Mouse (Mus musculus) adrenal gland, postnatal 36 days (tissue): ENCODE measurements around the gene Aip. TPM values are rescaled to one million over a fixed set of nuclear protein-coding genes. Genes with fewer than 3 reads are reported as not detected.

Experiments used
- DNase-seq, 2 experiments: peaks; one replicate each; pipeline ENCODE4 v3.0.0; 2021; ENCODE audit warnings: mixed read lengths in 1 of 2
- total RNA-seq, 2 experiments: library from RNA; stranded (reverse); gene quantifications; 2 replicates each; pipeline ENCODE4 v1.2.3; 2021

The Aip gene
- total RNA-seq, 2 experiments from 2014 or later, result 104 to 124 TPM

- no peak for DNase-seq
Observed at GRCm38 (mm10) chr19:4152445-4153231, 27.0 kb upstream of the Aip start.

DNA sequence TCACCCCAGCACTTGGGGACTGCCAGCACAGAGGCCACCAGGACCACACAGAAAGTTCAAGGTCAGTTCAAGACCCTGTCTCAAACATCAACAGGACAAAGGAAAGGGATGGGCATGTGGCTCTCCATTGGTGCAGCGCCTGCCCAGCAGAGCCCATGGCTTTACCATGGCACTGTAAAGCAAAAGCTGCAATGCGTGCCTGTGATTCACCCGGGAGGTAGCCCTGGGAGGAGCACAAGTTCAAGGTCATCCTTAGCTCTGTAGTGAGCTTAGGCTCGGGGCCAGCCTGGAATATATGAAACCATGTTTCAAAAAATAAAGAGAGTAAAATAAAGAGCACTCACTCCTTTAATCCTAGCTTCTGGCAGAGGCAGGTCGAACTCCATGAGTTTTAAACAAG is 26.2 kb upstream of the Aip start:
- peak; percentile 62 to 65 for DNase-seq

- no peak for DNase-seq
Observed at GRCm38 (mm10) chr19:4151488-4151860, 25.8 kb upstream of the Aip start.

DNA sequence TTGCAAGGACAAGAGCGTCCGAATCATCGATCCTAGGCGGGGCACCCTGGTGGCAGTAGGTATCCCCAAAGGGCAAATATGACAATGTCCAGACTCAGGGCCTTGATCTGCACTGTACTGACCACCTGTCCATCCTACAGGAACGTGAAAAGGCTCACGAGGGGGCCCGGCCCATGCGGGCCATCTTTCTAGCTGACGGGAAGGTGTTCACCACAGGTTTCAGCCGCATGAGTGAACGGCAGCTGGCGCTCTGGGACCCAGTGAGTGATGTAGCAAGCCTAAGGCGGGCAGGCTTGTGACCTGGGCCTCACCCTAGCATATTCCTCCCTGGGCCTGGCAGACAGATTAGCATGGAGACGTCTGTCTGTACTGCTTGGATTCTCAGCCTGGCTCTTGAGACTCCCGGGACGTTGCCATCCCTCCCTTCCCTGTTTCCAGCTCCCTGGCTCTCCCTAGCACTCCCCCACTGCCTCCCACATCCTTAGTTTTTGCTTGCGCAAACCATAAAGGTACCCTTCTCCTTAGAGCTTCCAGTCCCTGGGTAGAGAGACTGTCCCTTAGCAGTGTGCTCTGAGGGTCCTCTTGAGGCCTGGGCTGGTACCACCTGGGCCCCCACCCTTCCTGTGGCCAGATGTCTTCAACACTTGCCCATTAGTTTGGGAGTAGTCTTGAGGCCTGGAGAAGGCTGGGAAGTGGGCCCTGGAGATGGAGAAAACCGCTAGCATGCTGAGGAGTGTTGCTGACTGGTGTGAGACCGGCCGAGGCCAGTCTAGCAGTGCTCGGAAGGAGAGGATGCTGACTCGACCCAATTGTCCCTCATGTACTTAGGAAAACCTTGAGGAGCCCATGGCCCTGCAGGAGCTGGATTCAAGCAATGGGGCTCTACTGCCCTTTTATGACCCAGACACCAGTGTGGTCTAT is 25.2 kb upstream of the Aip start:
- no peak for DNase-seq

DNA sequence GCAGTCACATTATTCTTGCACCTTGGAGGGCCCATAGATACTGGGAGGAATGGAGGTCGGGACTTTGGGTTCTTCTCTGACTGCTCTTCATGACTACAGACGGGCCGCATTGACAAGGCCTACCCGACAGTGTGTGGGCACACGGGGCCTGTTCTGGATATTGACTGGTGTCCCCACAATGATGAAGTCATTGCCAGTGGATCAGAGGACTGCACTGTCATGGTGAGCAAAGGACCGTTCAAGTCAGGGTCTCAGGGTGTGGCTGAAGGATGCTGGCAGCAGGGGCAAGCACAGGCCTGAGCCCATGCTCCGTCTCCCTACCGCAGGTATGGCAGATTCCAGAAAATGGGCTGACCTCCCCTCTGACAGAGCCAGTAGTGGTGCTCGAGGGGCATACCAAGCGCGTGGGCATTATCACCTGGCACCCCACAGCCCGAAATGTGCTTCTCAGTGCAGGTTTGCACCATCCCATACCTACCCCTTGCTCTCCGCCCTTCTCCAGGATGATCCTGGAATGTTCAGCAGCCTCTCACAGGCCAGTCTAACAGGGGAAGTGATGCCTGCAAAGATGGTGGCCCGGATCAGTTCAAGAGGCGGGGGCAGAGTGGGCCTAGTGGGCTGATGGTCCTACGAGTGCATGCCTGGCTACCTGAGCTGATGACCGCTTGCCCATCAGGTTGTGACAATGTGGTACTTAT is 24.3 kb upstream of the Aip start:
- no peak for DNase-seq

GRCm38 (mm10) chr19:4149283-4149682 is 23.6 kb upstream of the Aip start:
- DNase-seq, result no peak

GRCm38 (mm10) chr19:4148819-4149218 is 23.2 kb upstream of the Aip start:
- DNase-seq, result no peak

- DNase-seq, result peak; percentile 98 to 99
Observed at GRCm38 (mm10) chr19:4148491-4148806, 22.8 kb upstream of the Aip start, which contains the start of gene Coro1b. Gene Coro1b, plus strand, starts transcription at chr19:4148619.

- no peak for DNase-seq
Observed at GRCm38 (mm10) chr19:4147782-4148490, 22.3 kb upstream of the Aip start.

DNA sequence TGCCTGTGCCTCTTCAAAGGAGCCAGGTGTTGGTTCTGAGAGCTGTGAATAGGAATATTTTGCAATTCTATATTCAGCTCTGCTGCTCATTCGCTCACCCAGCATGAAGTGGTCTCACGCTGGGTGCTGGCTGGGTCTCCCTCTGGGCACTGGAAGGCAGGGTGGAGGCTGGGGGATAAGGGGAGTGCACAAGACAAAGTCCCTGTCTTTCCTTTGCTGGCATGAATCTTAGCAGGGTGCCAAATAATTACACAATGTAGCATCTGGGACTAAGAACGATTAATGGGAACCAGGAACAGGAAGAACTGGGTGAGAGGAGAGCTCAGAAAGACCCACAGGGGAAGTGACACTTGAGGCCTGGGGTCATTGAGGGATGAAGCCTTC is 21.4 kb upstream of the Aip start:
- DNase-seq, result no peak

DNA sequence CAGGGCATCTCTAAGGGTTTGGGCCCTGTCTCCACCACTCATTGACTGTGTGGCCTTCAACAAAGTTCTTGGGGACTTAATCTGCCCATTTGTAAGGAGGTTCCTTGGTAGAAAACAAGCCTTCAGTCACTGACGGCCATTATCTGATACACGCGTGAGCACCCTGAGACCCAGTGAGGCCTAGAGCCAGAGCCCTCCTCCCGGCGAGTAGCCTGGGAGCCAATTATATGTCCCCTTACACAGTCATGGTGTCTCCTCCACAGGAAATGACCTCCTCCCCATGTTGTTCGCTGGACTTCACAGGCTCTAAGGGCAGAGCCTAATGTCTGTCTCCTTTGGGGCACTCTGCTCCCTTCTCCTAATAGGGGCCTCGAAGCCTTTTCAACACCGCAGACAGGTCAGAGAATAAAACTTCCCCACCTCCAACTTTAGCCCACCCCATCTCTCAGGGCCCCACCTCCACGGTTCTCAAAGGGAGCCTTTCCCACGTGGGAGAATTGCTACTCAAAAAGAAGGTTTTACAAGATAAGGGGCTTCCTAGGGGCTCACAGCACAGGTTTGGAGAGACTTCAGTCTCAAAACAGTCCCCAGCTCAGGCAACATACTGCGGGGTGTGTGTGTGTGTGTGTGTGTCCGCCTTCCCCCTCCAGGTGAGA is 20.8 kb upstream of the Aip start:
- DNase-seq, result no peak

DNA sequence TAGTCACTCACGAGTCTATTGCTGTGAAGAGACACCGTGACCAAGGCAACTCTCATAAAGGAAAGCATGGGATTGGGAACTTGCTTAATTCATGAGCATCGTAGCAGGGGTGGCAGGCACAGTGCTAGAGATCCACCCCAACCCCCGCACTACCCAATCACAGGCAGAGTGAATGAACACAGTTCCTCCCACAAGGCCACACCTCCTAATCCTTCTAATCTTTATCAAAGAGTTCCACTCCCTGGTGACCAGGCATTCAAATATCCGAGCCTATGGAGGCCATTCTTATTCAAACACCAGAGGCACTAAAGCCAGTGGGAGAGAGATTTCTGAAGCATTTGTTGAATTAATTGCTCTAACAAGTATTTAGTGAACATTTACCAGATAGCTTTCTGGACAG is 20.3 kb upstream of the Aip start:
- DNase-seq, result no peak

DNA sequence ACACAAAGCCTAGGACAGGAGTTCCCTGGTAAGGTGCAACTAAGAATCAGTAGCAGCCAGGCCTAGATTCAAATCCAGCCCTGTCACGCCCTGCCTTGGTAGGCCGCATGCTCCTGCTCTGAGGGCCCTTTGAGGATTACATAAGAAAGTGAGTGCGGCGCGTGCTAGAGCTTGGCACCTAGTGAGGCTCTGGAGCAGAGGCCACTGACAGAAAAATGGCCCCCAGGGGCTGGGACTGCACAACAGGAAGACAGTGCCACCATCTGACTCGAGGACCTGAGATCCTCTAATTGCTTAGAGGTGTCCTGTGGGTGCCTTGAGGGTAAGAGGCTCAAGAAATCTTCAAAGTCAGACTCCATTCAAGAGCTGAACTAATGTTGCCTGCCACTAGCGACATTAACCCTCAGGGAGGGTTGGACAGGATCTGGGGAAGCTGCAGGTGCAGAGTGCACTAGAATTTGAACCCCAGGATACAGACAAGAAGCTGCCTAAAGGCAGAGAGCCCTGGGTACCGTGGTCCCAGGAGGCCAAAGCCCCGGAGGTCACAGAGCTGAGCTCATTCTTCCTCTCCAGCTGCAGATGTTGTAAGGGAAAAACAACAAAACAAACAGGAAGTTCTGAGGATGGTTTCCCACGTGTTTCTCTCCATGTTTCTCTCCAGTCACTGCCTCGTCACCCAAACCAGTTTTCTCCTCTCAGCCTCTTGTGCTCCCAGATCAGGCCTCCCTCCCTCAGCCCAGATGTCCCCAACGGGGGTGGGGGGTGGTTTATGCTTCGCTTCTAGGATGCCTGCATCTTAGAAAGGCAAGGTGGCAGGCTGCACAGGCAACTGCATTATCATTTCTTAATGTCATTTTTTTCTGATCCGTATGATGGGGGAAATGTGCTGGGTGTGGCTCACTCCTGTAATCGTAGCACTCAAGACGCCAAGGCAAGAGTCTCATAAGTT is 19.2 kb upstream of the Aip start:
- DNase-seq, result no peak

DNA sequence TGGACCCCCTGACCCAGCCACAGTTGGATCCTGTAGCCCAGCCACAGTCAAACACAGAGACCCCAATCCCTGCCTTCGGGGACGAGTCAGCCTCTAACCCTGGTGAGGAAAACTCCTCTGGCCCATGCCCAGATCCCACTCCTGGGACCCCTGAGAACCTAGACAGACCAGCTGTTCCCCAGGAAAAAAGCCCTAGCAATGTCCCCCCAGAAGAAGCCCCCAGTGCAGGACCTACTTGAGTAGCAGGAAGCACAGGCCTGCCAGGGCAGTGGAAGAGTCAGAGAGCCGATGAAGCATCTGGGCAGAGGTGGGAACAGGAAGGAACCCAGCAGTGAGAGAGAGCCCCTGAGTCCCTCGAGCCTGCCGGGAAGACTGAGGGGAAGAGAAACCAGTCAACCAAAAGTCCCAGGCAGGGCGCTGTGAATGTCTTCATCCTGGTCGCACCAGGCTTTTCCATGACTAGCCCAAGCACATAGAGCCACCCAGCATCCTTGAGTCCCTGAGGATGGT is 18.2 kb upstream of the Aip start, which contains the start of gene Cabp4:
TSS of gene Cabp4 (minus strand) at position 275 of the 510 bp plus-strand sequence.
- no peak for DNase-seq

GRCm38 (mm10) chr19:4142416-4143173 is 16.9 kb upstream of the Aip start:
- no peak for DNase-seq

- DNase-seq, result no peak
Observed at GRCm38 (mm10) chr19:4140147-4140546, 14.5 kb upstream of the Aip start.

- no peak for DNase-seq
Observed at GRCm38 (mm10) chr19:4139446-4139845, 13.8 kb upstream of the Aip start, which contains the start of gene Gpr152. Gene Gpr152, plus strand, starts transcription at chr19:4139787.

- no peak for DNase-seq
Observed at GRCm38 (mm10) chr19:4137913-4138312, 12.3 kb upstream of the Aip start.

DNA sequence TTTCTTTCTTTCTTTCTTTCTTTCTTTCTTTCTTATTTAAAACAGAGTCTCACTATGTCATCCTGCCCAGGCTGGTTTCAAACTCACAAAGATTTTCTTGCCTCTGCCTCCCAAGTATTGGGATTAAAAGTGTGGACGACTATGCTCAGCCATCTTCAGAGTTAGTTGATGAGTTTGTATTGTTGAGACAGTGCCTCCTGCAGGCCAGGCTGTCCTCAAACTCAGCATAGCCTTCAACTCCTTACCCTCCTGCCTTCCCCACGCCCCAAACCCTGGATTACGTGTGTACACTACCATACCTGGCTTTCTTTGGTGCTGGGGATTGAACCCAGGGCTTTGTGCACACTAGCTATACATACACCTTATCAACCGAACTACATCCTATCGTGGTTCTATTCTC is 10.8 kb upstream of the Aip start:
- no peak for DNase-seq
